Mouse (Mus musculus): ENCODE data around the gene Thpo. TPM values are rescaled to one million over a fixed set of nuclear protein-coding genes. Genes with fewer than 3 reads are reported as not detected.

The Thpo gene
- polyA plus RNA-seq, 1 experiment from 2014 or later: 0.42 TPM

DNA sequence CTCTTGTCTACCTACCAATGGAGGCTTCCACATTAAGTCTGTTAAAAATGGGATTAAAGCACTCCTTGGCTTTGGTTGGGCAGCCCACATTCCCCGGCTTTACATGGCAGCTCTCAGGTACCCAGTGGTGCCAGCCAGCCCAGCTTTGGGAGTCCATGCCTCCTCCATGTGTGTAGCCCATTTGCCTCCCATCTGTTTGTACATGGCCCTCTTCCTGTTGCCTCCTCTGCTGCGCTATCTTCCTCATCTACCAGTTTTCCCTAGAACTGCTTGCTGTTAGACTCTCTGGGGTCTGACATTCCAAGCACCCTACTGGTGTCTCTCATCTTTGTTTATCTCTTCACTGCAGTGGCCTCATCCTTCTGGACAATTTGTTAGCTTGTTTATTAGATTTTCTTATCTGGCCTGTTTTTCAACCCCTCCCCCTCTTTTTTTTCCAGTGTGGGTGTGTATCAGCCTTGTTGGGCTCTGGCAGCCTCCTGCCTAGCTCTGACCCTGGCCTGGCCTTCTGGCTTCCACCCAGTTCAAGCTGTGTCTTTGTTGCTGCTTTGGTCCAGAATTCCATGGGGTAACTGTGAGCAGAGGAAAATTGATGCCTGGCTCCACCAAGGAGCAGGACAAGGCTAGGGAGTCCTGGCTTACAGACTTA lies 27.8 kb downstream of the Thpo start:
- Histone ChIP-seq H3K4me3 (ENCODE audit: low read depth, low read length) (no peak overlapping the region), H3K4me1 (replicated peaks; ENCODE audit: control insufficient read depth, insufficient read depth) (no peaks in the 10 kb centered on the region), H3K27me3 (ENCODE audit: control insufficient read depth, insufficient read depth, low read length) (no peaks in the 10 kb centered on the region), H3K4me2 (replicated peaks; ENCODE audit: low read depth) (no peak overlapping the region), H3K9ac (ENCODE audit: low read length) (no peak overlapping the region), H3K36me3 (ENCODE audit: control insufficient read depth, insufficient read depth, low read length) (peaks cover 3% of the 10 kb centered on the region; the same call in 1 of the 2 replicates), H3K9me3 (ENCODE audit: control insufficient read depth, low read length) (no peaks in the 10 kb centered on the region), H3K27ac (replicated peaks) (no peak overlapping the region)
- 91% methylated on average over 2 of the region's 2 CpGs for WGBS
- DNase-seq (ENCODE audit: low spot score) (no peak), ATAC-seq (ENCODE audit: low FRiP score, low TSS enrichment) (no peak)
- no peak for TF ChIP-seq EP300 (optimal IDR thresholded peaks at IDR 0.05)
- TF ChIP-seq CTCF (IDR thresholded peaks at IDR 0.05; ENCODE audit: low read depth): no peak

- peaks cover 3% of the 10 kb centered on the region; the same call in 1 of the 2 replicates for H3K36me3 ChIP-seq (ENCODE audit: control insufficient read depth, insufficient read depth, low read length)
- no peaks in the 10 kb centered on the region for H3K4me1 ChIP-seq (replicated peaks; ENCODE audit: control insufficient read depth, insufficient read depth)
- 89% methylated on average over 3 of the region's 3 CpGs for WGBS
- no peak overlapping the region for H3K27ac ChIP-seq (replicated peaks)
- DNase-seq (ENCODE audit: low spot score) (no peak), ATAC-seq (ENCODE audit: low FRiP score, low TSS enrichment) (no peak)
- no peak overlapping the region for H3K4me3 ChIP-seq (ENCODE audit: low read depth, low read length)
- TF ChIP-seq EP300 (optimal IDR thresholded peaks at IDR 0.05) (no peak), CTCF (IDR thresholded peaks at IDR 0.05; ENCODE audit: low read depth) (no peak)
- H3K27me3 ChIP-seq (ENCODE audit: control insufficient read depth, insufficient read depth, low read length): no peaks in the 10 kb centered on the region
- H3K9ac ChIP-seq (ENCODE audit: low read length): no peak overlapping the region
- H3K4me2 ChIP-seq (replicated peaks; ENCODE audit: low read depth): no peak overlapping the region
- H3K9me3 ChIP-seq (ENCODE audit: control insufficient read depth, low read length): no peaks in the 10 kb centered on the region
These were observed 28.5 kb downstream of the Thpo start for GRCm38 (mm10) chr16:20705786-20706185.

- no peak for DNase-seq (ENCODE audit: low spot score)
- Histone ChIP-seq H3K9ac (ENCODE audit: low read length) (no peak overlapping the region), H3K9me3 (ENCODE audit: control insufficient read depth, low read length) (no peaks in the 10 kb centered on the region), H3K27ac (replicated peaks) (no peak overlapping the region), H3K27me3 (ENCODE audit: control insufficient read depth, insufficient read depth, low read length) (no peaks in the 10 kb centered on the region), H3K4me3 (ENCODE audit: low read depth, low read length) (no peak overlapping the region), H3K4me2 (replicated peaks; ENCODE audit: low read depth) (no peak overlapping the region), H3K4me1 (replicated peaks; ENCODE audit: control insufficient read depth, insufficient read depth) (no peaks in the 10 kb centered on the region), H3K36me3 (ENCODE audit: control insufficient read depth, insufficient read depth, low read length) (peaks cover 3% of the 10 kb centered on the region; the same call in 1 of the 2 replicates)
- WGBS: 87% methylated on average over 6 of the region's 6 CpGs
- ATAC-seq (ENCODE audit: low FRiP score, low TSS enrichment): no peak
- TF ChIP-seq CTCF (IDR thresholded peaks at IDR 0.05; ENCODE audit: low read depth): no peak
These were observed 30.5 kb downstream of the Thpo start for GRCm38 (mm10) chr16:20703699-20704400.

DNA sequence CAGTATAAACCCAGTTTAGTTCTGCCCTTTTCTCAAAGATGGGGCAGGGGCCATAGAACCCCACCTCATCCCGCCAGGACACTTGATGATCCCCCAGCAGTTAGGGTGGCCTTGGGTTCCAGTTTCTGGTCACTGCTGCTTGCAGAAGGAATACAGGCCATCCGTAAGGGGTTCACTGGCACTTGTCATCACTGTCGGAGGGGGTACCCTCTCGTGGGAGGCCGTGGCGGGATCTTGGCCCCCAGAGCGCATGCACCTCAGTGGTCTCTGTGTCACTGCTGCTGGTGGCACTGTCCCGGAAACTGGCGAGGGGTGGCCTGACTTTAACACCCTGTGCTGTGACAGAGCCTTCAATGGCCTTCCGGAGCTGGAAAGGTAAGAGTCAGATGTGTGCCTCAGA lies 31.2 kb downstream of the Thpo start:
- DNase-seq (ENCODE audit: low spot score): no peak

DNA sequence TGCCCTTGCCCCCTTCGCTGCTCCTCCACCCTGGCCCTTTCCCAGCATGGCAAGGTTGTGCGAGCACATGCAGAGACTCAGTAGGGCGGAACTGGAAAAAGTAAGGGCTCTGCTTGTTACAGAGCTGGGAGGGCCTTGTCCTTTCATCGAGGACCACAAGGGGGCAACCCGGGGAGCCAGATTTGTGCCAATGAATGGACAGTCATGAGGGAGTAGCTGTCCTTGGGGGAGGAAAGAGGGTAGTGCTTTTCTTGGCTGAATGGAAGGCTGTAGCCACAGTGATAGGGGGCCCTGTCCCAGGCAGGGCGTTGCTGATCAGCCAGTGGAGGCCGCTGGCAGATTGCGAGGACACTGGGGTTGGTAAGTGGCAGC lies 31.8 kb downstream of the Thpo start:
- WGBS: 13% methylated on average over 8 of the region's 8 CpGs
- ATAC-seq (ENCODE audit: low FRiP score, low TSS enrichment) (peak; percentile 73), DNase-seq (ENCODE audit: low spot score) (peak; percentile 81)
- Histone ChIP-seq H3K9me3 (ENCODE audit: control insufficient read depth, low read length) (no peaks in the 10 kb centered on the region), H3K27me3 (ENCODE audit: control insufficient read depth, insufficient read depth, low read length) (no peaks in the 10 kb centered on the region), H3K27ac (replicated peaks) (no peak overlapping the region), H3K9ac (ENCODE audit: low read length) (no peak overlapping the region), H3K4me1 (replicated peaks; ENCODE audit: control insufficient read depth, insufficient read depth) (no peaks in the 10 kb centered on the region), H3K36me3 (ENCODE audit: control insufficient read depth, insufficient read depth, low read length) (peaks cover 3% of the 10 kb centered on the region; the same call in 1 of the 2 replicates), H3K4me2 (replicated peaks; ENCODE audit: low read depth) (no peak overlapping the region), H3K4me3 (ENCODE audit: low read depth, low read length) (no peak overlapping the region)
- TF ChIP-seq CTCF (IDR thresholded peaks at IDR 0.05; ENCODE audit: low read depth) (peak; percentile 81), EP300 (optimal IDR thresholded peaks at IDR 0.05) (no peak)

More for the DNA sequence above, 31.2 kb downstream of the Thpo start:
- WGBS: 94% methylated on average over 10 of the region's 10 CpGs
- ATAC-seq (ENCODE audit: low FRiP score, low TSS enrichment): no peak
- Histone ChIP-seq H3K9me3 (ENCODE audit: control insufficient read depth, low read length) (no peaks in the 10 kb centered on the region), H3K4me1 (replicated peaks; ENCODE audit: control insufficient read depth, insufficient read depth) (no peaks in the 10 kb centered on the region), H3K27me3 (ENCODE audit: control insufficient read depth, insufficient read depth, low read length) (no peaks in the 10 kb centered on the region), H3K4me2 (replicated peaks; ENCODE audit: low read depth) (no peak overlapping the region), H3K9ac (ENCODE audit: low read length) (no peak overlapping the region), H3K36me3 (ENCODE audit: control insufficient read depth, insufficient read depth, low read length) (peaks cover 3% of the 10 kb centered on the region; the same call in 1 of the 2 replicates), H3K4me3 (ENCODE audit: low read depth, low read length) (no peak overlapping the region), H3K27ac (replicated peaks) (no peak overlapping the region)
- TF ChIP-seq EP300 (optimal IDR thresholded peaks at IDR 0.05): no peak
- no peak for TF ChIP-seq CTCF (IDR thresholded peaks at IDR 0.05; ENCODE audit: low read depth)
